Mouse (Mus musculus): ENCODE data around the gene Gpr62.
A peak's percentile ranks its signal among the peaks of the same experiment; 100 is the strongest.

Gene Gpr62

DNA sequence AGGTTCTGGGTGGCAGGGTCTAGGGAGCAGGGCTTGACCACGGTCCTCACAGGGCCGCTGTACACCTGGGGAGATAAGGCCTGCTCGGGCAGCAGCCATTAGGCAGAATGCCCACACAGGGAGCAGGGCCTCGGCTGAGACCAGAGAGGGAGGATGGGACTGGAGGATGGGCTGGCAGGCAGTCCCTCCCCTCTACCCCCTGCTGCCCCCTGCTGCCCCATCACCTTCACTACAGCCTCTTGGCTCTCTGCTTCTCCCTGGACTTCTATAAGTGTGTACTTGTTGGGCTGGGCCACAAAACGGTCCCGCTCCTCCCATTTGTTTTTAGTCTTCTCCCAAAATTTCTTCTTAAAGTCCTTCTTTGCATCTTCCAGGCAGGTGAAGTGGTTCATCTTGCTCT lies 8.7 kb upstream of the Gpr62 start:
- peak; percentile 53 for DNase-seq (ENCODE audit: low read depth)

DNA sequence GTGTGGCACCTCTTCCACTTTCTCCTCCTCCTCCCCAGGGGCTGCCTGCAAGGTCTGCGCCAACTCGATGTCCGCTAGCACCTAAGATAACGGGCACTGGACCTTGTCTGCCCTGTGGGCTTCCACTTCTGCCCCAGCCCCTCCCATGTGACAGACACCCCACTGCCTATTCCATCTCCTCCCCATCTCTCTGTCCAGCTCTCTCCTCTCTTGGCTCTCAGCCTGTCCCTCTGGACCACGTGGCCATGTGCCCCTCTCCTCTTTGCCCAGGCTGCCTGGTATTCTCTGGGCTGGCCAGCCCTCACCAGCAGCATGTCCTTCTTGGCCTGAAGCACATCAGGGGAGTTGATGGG lies 8.0 kb upstream of the Gpr62 start:
- no peak for DNase-seq (ENCODE audit: low read depth)

DNA sequence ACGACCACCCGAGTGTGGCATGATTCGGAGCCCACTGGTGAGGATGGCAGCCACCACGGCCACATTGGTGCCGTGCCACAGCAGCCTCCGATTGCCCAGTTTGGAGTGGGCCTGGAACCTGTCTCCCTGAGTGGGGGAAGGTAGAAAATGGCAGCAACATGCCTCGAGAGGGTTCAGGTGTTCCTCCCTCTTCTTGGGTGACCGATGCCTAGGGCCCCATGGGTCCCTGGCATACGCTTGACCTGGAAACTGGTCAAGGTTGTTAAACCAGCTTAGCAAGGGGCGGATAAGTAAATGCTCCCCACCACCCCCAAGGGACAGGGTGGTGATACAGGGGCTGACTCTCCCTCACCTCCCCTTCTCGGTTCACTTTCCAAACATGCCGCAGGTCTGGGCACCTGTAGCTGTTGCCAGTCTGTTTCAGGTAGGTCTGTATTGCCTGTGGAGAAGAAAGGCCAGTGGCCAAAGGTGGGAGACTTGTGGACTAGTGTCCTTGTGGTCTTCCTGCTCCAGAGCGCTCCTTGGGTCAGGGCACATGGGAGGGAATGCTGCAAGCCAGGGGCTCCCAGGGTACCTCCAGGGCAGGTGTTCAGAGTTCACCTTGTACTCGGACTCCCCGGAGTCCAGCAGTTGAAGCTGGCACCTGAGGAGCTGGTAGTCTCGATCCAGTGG lies 7.5 kb upstream of the Gpr62 start:
- no peak for DNase-seq (ENCODE audit: low read depth)

DNA sequence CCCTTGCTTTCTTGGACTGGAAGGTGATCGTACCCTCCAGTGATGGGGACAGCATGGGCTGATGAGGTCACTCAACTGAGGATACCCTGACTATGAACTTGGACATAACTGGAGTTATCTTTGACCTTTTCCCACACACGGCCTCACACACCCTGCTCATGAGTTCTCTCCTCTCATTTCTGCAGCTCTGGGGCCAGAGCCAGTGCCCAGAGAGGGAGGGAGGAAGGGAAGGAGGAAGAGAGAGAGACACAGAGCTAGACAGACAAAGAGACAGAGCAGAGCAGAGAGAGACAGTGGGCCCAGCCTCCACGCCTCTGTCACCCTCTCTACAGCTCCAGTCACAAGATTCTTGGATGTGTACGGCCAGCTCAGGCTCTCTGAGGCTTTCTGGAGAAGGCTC lies 6.6 kb upstream of the Gpr62 start:
- DNase-seq (ENCODE audit: low read depth): no peak

DNA sequence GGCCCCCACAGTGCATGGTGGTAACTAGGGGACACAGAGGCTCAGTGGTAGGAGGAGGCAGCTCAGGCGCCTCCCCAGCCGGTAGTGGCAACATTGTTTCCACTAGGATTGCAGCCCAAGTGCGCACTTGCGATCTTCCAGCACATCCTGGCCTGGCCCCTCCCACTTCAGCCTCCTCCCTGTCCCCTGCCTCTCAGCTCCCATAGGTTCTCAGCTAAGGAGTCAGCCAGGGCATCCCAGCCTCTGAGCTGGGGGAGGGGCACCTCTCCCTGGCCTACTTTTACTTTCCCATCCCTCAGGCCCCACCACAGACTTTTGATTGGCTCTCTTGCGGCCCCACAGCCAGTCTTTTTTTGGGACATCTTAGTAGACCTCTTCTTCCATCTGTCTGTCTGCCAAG lies 6.2 kb upstream of the Gpr62 start:
- no peak for DNase-seq (ENCODE audit: low read depth)

DNA sequence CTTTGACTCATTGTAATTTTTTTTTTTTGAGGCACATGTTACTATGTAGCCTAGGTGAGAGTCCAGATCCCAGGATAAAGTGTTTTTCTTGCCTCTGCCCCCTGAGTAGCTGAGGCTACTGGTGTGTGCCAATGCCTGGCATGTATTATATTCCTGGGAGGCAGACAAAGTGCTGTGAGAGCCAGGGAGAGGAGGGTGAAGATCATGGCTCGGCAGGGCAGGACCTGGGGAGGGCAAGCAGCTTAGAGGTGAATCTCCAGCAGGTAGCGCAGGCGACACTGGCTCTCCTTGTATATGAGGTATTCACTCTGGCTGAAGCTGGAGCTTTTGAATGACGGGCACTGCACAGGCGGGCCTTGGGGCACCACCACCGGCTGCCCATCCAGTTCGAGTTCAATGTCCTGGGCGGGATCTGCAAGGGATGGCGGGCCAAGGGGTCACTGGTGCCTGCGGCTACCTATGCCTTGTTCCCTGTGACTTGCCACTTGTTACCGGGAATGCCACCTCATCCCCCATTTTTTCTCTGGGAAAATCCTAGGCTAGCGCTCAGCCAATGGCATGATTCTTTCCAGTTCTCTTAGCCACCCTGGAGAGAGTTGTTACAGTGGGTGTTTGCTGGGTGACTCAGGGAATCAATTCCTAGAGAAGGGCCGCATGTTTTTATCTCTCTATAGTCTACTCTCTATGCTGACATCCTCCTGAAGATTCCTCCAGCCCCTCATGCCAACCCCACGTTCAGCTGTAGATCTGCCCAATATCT lies 5.4 kb upstream of the Gpr62 start:
- no peak for DNase-seq (ENCODE audit: low read depth)

DNA sequence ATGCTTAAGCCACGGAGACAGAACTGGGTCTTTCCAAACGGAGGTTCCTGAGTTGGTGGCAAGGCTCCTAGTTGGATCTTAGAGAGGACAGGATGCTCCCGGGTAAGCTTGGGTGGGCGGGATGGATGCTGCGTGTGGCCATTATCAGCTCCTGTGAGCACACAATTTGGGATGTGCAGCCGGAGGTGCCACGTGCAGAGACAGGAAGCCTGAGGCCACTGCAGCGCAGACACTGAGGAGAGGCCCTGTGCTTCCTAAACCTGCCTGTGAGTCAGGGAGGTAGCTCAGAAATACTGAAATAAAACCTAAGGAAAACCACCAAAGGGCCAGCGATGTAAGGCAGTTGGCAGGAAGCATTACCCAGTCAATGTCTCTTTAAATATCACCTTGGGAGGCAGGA lies 4.0 kb upstream of the Gpr62 start:
- no peak for DNase-seq (ENCODE audit: low read depth)

DNA sequence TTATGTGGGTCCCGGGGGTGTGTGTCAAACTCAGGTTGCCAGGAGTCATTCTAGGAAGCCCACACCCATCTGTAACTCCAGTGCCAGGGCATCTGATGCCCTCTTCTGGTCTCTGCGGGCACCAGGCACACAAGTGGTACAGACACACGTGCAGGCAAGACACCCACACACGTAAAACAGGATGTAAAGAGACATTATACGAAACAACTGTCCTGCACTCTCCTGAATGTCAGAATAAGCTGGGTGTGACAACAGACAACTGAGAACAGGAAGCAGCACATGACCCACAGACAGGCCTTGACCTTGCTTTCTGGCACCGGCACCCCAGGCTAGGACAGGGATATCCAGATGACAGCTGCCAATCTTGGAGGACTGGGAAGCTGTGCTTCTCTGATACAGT lies 3.6 kb upstream of the Gpr62 start:
- DNase-seq (ENCODE audit: low read depth): no peak

DNA sequence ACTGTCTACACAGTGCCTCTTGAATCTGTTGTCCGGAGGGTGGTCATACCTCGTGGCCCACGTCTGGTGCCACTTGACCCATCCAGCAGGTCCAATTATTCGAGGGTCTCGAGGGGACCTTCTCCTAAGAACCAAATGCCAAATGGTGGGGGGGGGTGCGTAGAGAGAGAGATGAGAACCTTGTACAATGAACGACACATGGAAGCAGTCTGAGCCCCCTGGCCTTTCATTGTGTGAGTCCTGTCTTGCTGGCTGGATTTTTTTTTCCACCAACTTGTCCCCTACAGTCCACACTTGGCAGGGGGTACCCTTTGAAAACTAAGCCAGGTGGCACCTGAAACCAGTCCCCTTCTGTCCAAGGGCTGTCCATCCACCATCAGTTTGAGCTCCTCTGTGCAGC lies 2.0 kb upstream of the Gpr62 start:
- DNase-seq (ENCODE audit: low read depth): no peak

DNA sequence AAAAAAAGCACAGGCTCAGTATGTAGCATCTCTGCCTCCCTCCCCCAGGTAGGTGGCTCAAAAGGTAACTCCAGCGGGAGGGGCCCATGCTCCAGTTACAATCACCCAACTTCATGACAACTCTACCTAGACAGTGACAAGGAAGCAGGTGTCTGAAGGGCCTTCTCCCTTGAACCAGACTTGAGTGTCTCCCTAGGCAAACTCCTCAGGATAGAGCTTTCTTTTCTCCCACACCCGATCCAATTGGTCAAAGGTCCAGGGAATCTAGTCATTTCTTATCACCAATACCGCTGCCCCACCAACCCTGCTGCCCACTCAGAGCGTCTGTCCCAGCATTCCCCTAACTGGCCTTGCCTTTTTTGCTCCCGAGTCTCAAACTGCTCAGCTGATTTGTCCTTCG lies 983 bp upstream of the Gpr62 start:
- no peak for DNase-seq (ENCODE audit: low read depth)

DNA sequence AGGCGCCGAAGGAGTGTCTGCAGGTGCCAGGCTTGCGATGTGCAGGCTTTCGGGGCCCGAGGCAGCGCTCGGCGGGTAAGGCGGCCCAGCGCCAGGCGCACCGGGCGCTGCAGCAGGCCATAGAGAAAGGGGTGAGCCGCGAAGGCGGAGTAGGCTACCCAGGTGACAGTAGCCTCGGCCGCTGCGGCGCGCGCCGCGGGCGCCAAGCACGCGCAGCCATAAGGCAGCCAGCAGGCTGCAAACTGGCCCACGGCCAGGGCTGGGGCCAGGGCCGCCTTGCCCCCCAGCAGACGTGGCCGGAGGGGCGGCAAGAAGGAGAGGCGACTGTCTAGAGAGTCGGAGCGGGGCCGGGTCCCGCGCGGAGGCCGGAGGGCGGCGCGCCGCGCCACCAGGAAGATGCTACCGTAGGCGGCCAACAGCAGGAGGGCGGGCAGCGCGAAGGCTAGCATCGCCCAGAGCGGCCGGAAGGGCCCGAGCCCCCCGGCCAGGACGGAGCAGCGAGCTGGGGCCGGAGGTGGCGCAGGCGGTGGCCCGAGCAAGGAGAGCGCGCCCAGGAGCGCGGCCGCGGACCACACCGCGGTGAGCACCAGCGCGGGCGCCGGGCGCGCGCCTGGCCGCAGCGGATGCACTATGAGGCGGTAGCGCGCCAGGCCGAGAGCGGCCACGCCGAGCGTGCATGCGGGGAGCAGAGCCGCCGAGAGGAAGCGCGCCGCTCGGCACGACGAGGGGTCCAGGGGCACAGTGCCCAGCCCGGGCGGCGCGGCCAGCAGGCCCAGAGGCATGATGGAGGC lies 792 bp downstream of the Gpr62 start:
- DNase-seq (ENCODE audit: low read depth): no peak

DNA sequence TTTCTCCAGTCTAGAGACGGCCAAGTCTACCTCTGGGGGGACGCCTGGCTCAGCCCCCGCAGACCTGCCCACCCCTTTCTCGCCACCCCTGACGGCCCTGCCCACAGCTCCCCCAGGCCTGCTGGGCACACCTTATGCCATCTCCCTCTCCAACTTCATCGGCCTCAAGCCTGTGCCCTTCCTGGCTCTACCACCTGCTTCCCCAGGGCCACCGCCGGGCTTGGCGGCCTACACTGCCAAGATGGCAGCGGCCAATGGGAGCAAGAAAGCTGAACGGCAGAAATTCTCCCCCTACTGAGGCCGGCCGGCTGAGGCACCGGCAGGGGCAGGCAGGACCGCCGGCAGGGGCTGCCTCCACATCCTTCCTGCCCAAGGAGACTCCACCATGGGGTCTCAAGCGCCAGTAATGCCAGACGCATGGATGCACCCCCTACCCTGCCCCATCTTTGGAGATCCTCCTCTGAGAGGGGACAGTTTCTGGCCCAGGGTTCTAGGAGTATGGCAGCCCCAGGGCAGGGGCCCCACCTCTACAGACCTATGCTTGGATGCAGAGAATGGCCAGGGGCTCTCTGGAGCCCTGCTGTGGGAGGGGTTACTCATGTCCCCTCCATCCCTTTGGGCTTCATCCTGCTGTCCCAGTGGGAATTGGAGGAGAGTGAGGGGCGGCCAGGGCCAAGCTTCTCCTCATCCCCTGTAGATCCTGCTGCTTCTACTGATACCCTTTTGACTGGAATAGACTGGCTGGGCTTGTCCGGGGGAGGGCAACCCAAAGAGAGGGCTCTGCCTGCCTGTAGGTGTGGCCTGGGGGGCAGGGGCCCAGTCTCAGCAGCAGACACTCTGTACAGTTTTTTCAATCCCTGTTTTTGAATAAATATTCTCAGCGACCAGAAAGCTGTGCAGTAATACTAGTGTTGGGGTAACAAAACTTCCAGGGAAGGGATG lies 2.3 kb downstream of the Gpr62 start:
- DNase-seq (ENCODE audit: low read depth): no peak

DNA sequence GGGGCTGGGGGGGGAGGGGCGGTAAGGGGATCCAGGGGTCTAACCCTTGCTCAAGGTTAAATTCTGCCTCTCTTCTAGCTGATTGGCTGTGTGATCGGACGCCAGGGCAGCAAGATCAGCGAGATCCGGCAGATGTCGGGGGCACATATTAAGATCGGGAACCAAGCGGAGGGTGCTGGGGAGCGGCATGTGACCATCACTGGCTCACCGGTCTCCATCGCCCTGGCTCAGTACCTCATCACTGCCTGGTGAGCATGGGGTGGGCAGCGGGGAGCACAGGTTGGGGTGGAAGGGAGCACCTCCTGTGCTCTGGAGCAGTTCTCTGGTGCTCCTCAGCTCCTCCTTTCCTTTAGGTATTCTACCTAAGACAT lies 3.3 kb downstream of the Gpr62 start:
- no peak for DNase-seq (ENCODE audit: low read depth)

DNA sequence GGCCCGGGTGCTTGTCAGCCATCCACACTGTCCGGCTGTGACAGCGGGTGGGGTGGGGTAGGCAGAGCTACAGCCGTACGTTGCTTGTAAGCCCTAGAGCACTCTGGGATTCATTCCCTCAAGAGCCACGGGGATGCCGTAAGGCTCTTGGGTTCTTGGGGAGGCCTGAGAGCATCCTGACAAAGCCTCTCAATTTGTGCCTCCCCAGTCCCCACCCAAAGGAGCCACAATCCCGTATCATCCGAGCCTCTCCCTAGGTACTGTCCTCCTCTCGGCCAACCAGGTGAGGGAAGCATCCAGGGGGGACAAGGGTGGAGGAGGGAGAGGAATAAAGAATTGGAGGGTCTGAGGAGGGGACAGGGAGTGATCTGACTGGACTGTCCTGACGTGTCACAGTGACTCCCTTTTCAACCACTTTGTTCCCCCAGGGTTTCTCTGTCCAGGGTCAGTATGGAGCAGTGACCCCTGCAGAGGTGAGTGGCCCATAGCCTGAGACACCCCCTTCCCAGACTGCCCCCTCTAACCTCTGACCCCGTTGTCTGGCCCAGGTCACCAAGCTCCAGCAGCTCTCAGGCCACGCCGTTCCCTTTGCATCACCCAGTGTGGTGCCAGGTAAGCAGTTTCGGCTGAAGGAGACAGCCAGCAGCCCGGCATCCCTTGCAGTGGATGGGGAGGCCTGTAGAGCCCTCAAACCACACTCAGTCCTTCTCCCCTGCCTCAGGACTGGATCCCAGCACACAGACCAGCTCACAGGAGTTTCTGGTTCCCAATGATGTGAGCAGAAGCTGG lies 3.9 kb downstream of the Gpr62 start:
- DNase-seq (ENCODE audit: low read depth): no peak

DNA sequence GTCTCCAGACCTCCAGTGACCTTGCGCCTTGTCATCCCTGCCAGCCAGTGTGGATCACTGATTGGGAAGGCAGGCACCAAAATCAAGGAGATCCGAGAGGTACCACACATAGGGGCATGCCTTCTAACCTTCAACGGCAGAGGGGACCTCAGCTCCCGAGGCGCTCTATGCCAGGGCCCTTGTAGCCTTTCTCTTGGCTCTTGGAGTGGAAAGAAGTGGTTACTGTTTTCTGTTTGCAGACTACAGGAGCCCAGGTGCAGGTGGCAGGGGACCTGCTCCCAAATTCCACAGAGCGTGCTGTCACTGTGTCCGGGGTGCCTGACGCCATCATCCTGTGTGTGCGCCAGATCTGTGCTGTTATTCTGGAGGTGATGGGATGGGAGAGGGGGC lies 4.7 kb downstream of the Gpr62 start:
- DNase-seq (ENCODE audit: low read depth): no peak

DNA sequence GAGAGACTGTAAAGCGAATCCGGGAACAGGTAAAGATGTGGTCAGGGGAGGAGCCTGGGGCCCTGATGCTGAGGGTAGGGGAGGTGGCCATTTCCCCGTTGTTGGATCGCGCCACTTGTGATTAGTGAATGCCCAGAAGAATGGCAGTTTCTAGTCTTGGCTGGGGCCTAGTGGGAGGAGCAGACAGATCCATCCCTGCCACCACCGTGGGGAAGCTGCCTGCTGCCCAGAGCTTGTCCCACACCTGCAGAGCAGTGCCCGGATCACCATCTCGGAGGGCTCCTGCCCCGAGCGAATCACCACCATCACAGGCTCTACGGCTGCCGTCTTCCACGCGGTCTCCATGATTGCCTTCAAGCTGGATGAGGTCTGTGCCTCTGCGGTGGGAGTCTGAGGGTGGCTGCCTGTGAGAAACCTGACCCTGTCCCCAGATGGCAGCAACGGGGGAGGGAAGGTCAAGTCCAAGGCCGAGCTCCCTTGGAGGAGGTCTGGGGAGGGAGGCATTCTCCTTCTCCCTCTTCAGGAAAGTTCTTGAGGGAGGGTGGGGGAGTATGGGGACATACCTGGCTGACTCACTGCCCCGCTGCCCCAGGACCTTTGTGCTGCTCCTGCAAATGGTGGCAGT lies 5.2 kb downstream of the Gpr62 start:
- DNase-seq (ENCODE audit: low read depth): no peak

DNA sequence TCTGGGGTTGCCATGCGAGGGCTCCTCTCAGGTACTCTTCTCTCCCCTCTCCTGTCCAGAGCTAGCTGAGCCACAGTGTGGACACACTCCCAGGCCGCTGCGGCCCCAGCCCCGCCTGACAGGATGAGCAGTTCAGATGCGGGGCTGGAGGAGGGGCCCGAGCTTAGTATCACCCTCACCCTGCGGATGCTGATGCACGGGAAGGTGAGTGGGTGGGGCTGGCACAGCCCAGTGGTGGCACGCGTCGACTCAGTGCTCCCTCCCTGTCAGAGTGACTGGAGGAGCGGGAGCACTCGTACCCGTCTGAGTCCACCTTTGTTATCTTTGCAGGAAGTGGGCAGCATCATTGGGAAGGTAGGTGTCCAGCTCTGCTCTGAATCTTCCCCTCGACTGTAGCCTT lies 5.8 kb downstream of the Gpr62 start:
- DNase-seq (ENCODE audit: low read depth): no peak

DNA sequence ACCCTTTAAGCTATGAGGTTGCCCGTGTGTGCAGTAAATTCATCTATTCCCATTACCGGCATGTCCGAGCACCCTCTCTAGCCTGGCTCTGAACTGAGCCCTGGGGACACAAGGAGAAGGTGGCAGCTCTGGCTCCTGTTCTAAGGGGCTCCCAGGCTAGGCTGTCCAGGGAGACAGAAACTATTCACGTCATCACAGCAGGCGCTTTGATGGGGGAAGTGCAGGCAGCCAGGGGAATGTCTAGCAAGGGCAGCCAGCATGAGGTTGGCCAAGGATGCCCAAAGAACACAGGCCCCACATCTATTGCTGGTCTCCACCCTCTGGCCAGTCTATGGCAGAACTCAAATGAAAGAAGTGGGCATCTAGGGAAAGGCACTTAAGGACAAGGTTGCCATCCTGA lies 7.8 kb downstream of the Gpr62 start:
- no peak for DNase-seq (ENCODE audit: low read depth)

DNA sequence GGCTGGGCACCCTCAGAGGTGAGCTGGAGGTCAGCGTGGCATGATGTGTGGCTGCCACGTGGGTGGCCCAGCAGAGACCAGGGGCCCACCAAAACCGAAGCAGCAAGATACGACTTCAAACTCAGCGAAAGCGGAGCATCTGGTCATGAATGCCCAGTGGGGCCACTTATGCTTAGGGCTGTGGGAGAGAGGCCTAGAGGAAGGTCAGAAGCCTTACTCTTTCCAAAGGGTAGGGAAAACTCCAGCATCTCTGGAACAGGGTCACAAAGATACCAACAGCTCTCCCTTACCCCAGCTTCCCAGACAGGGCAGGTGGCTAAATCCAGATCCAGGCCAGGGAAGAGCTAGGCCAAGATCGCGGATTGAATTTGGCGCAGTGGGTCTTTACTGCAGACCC lies 8.6 kb downstream of the Gpr62 start:
- no peak for DNase-seq (ENCODE audit: low read depth)

DNA sequence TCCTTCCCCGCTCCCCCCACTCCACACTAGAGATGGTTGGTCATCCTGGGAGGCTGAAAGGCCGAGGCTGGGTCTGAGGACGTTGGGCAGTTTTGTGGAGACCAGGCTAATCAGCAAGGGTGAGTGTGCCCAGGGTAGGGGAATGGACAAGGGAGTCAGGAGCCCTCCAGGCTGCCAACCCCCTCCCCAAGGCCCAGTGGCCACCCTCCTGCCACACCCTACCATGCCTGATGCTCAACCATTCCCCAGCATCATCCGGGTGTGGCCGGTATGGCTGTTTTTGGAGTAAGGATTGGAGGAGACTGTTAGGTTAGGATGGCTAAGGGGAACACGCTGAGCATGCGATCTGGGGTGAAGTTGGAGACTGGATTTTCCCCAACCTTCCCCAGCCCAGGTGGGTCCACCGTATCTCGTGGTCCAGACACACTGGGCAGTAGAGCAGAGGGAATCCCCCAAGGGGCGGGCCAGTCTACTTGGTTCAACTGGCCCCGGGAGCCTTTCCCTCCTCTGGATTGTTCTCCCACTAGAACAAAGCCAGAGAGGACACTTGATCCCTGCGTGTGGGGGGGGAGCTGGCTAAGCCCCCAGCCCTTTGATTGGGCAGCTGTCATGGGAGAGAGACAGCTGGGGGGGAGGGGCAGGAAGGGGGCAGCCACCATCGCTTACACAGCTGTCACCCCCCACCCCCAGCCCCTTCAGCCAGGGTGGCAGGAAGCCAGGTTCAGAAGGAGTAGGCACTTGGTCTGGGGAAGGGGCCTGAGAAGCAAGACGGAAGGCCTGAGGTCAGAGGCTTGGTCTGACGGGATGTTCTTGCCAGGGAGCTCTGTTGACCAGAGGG lies 9.2 kb downstream of the Gpr62 start:
- DNase-seq (ENCODE audit: low read depth): no peak

Measured in c-Kit-positive CD71-positive TER-119-negative erythroid progenitor cells, embryonic 14.5 days (primary cell).